Mouse (Mus musculus) limb, embryonic 11.5 days (tissue): ENCODE results near the gene Acap2. TPM values are rescaled to one million over a fixed set of nuclear protein-coding genes. Genes with fewer than 3 reads are reported as not detected.

Source experiments
- ATAC-seq: fragments of 200-750 bp; cut with Nextera tagmentation; 2 replicates; pipeline ENCODE4 v1.8.0; 2017; ENCODE audit warnings: low read depth; ENCODE audit not compliant: insufficient number of reproducible peaks, low FRiP score, low TSS enrichment
- DNase-seq: peaks from one replicate; pipeline ENCODE4 v3.0.0-alpha.2; 2015; ENCODE audit warnings: low spot score
- H3K27ac ChIP-seq: fragments of 300-500 bp; sonication (generic); replicated peaks from 2 replicates; pipeline ENCODE4 v1.5.1; 2014; ENCODE audit warnings: low read depth, mild to moderate bottlenecking, low read length
- H3K27me3 ChIP-seq: fragments of 300-500 bp; sonication (generic); 2 replicates; pipeline ENCODE4 v1.6.1; 2014; ENCODE audit warnings: mild to moderate bottlenecking, low read length, mixed read lengths; ENCODE audit not compliant: control insufficient read depth, insufficient read depth
- H3K36me3 ChIP-seq: fragments of 300-500 bp; sonication (generic); 2 replicates; pipeline ENCODE4 v1.6.1; 2014; ENCODE audit warnings: mild to moderate bottlenecking, low read length, moderate library complexity, mixed read lengths; ENCODE audit not compliant: control insufficient read depth, insufficient read depth
- H3K4me1 ChIP-seq: fragments of 300-500 bp; sonication (generic); 2 replicates; pipeline ENCODE4 v1.6.1; 2014; ENCODE audit warnings: low read length, mixed read lengths; ENCODE audit not compliant: control insufficient read depth, insufficient read depth
- H3K4me2 ChIP-seq: fragments of 300-500 bp; sonication (generic); 2 replicates; pipeline ENCODE4 v1.6.1; 2014; ENCODE audit warnings: low read depth, mild to moderate bottlenecking, moderate library complexity; ENCODE audit not compliant: severe bottlenecking
- H3K4me3 ChIP-seq: fragments of 300-500 bp; sonication (generic); 2 replicates; pipeline ENCODE4 v1.5.1; 2014; ENCODE audit warnings: low read depth, low read length
- H3K9ac ChIP-seq: fragments of 300-500 bp; sonication (generic); 2 replicates; pipeline ENCODE4 v1.6.1; 2014; ENCODE audit warnings: mild to moderate bottlenecking, low read length
- H3K9me3 ChIP-seq: fragments of 300-500 bp; sonication (generic); 2 replicates; pipeline ENCODE4 v1.6.1; 2016; ENCODE audit warnings: low read length; ENCODE audit not compliant: control insufficient read depth
- WGBS: fragments of 180-500 bp; shearing (Covaris S2); extraction: QIAGEN DNeasy Blood & Tissue Kit; methylation state at CpG from one replicate; pipeline ENCODE4 v1.1.7; 2014; 5-methylcytosine and 5-hydroxymethylcytosine counted together
- polyA plus RNA-seq: library from polyadenylated mRNA; unstranded; fragments of >200 nt; fragmentation: Nextera tagmentation; extraction: Ambion mirVana; gene quantifications from 2 replicates; pipeline ENCODE4 v1.2.1, GENCODE M21; 2014

Gene Acap2
- polyA plus RNA-seq, result 18.0 and 19.3 TPM in 2 replicates

GRCm38 (mm10) chr16:31200790-31201567 is at the start of gene Acap2:
Gene Acap2 (minus strand): TSS chr16:31201245.
- no peaks in the 10 kb centered on the region for H3K36me3 ChIP-seq
- peak within 1 kb of the TSS; percentile 80 for H3K27ac ChIP-seq
- peak within 1 kb of the TSS; percentile 93 for H3K4me2 ChIP-seq
- H3K9ac ChIP-seq, result peak within 1 kb of the TSS; percentile 89
- no peaks in the 10 kb centered on the region for H3K27me3 ChIP-seq
- H3K9me3 ChIP-seq, result no peaks in the 10 kb centered on the region
- H3K4me1 ChIP-seq, result peaks cover 7% of the 10 kb centered on the region; the same call in 1 of the 2 replicates
- peak; percentile 96 for ATAC-seq
- under 1% methylated on average over 71 of the region's 73 CpGs for WGBS
- H3K4me3 ChIP-seq, result peak within 1 kb of the TSS; percentile 94
- peak; percentile 96 for DNase-seq

DNA sequence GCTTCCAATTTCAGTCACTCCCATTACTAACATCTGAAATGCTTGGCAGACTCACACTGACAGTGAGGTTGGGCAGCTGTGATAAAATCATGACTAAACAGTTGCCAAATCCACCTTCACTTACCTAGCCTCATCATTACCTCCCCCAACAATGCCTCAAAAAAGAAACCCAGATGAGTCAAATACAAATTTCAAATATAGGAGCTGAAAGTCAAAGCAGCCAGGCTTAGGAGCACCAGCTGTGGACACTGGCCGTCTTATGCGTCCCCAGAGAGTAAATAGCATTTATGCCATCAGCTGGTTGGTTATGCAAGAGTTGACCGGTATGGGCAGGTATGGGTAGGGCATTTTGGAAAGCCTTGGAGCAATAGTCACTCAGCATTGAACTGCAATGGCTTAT is 48.4 kb upstream of the Acap2 start:
- H3K4me2 ChIP-seq, result no peak overlapping the region
- DNase-seq, result peak; percentile 14
- H3K9me3 ChIP-seq, result no peaks in the 10 kb centered on the region
- H3K9ac ChIP-seq, result no peak overlapping the region
- H3K27me3 ChIP-seq, result no peaks in the 10 kb centered on the region
- H3K27ac ChIP-seq, result no peak overlapping the region
- H3K4me1 ChIP-seq, result no peaks in the 10 kb centered on the region
- 87% methylated on average over 3 of the region's 3 CpGs for WGBS
- ATAC-seq, result no peak
- no peak overlapping the region for H3K4me3 ChIP-seq
- no peaks in the 10 kb centered on the region; the same call in 1 of the 2 replicates for H3K36me3 ChIP-seq

GRCm38 (mm10) chr16:31248717-31249116 is 47.7 kb upstream of the Acap2 start:
- ATAC-seq, result no peak
- H3K27ac ChIP-seq, result no peak overlapping the region
- WGBS, result 93% methylated on average over 13 of the region's 13 CpGs

GRCm38 (mm10) chr16:31247442-31247841 is 46.4 kb upstream of the Acap2 start:
- H3K9me3 ChIP-seq, result no peaks in the 10 kb centered on the region
- H3K4me3 ChIP-seq, result no peak overlapping the region
- H3K27me3 ChIP-seq, result no peaks in the 10 kb centered on the region
- no peak overlapping the region for H3K4me2 ChIP-seq
- no peaks in the 10 kb centered on the region for H3K4me1 ChIP-seq
- WGBS, result 80% methylated on average over 7 of the region's 7 CpGs
- H3K36me3 ChIP-seq, result no peaks in the 10 kb centered on the region; the same call in 1 of the 2 replicates
- peak; percentile 8 for DNase-seq
- ATAC-seq, result no peak
- H3K27ac ChIP-seq, result no peak overlapping the region
- H3K9ac ChIP-seq, result no peak overlapping the region

More at GRCm38 (mm10) chr16:31248717-31249116, 47.7 kb upstream of the Acap2 start:
- Histone ChIP-seq H3K4me2 (no peak overlapping the region), H3K36me3 (no peaks in the 10 kb centered on the region; the same call in 1 of the 2 replicates), H3K4me1 (no peaks in the 10 kb centered on the region), H3K9me3 (no peaks in the 10 kb centered on the region), H3K4me3 (no peak overlapping the region), H3K27me3 (no peaks in the 10 kb centered on the region), H3K9ac (no peak overlapping the region)
- DNase-seq, result peak; percentile 16

DNA sequence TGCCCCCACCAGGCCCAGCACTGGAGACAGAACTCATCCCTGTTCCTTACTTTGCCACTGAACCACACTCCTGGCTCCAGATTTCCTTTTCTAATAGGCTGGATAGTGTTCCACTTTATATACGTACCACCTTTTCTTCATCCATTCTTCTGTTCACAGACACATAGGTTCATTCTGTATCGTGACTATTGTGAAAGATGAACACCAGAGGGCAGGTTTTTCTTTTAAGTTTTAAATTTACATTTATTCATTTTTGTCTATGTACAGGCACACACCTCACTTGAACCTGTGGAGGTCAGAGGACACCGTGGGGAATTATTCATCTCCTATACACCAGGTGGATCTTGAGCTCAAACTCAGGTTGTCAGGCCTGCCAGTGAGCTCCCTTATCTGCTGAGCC is 43.0 kb upstream of the Acap2 start:
- H3K36me3 ChIP-seq, result no peaks in the 10 kb centered on the region
- ATAC-seq (no peak), DNase-seq (no peak)
- 77% methylated on average over 3 of the region's 3 CpGs for WGBS
- H3K4me1 ChIP-seq, result no peaks in the 10 kb centered on the region
- H3K9ac ChIP-seq, result no peak overlapping the region
- H3K4me2 ChIP-seq, result no peak overlapping the region
- no peaks in the 10 kb centered on the region for H3K9me3 ChIP-seq
- no peak overlapping the region for H3K27ac ChIP-seq
- H3K4me3 ChIP-seq, result no peak overlapping the region
- no peaks in the 10 kb centered on the region for H3K27me3 ChIP-seq

GRCm38 (mm10) chr16:31241433-31241832 is 40.4 kb upstream of the Acap2 start:
- no peak overlapping the region for H3K4me2 ChIP-seq
- no peak overlapping the region for H3K4me3 ChIP-seq
- no peaks in the 10 kb centered on the region for H3K9me3 ChIP-seq
- H3K9ac ChIP-seq, result no peak overlapping the region
- H3K27ac ChIP-seq, result no peak overlapping the region
- WGBS, result 85% methylated on average over 9 of the region's 9 CpGs
- no peaks in the 10 kb centered on the region for H3K27me3 ChIP-seq
- H3K36me3 ChIP-seq, result no peaks in the 10 kb centered on the region
- no peaks in the 10 kb centered on the region for H3K4me1 ChIP-seq
- ATAC-seq (no peak), DNase-seq (peak; percentile 11)

- no peak overlapping the region for H3K4me2 ChIP-seq
- peaks cover 4% of the 10 kb centered on the region for H3K4me1 ChIP-seq
- H3K9me3 ChIP-seq, result no peaks in the 10 kb centered on the region
- no peak overlapping the region for H3K9ac ChIP-seq
- no peak for ATAC-seq
- H3K27ac ChIP-seq, result no peak overlapping the region
- H3K36me3 ChIP-seq, result no peaks in the 10 kb centered on the region
- H3K4me3 ChIP-seq, result no peak overlapping the region
- no peaks in the 10 kb centered on the region for H3K27me3 ChIP-seq
- peak; percentile 10 for DNase-seq
- WGBS, result 91% methylated on average over 8 of the region's 8 CpGs
Observed at GRCm38 (mm10) chr16:31240569-31240968, 39.5 kb upstream of the Acap2 start.

- no peak overlapping the region for H3K9ac ChIP-seq
- H3K4me1 ChIP-seq, result peaks cover 16% of the 10 kb centered on the region
- no peaks in the 10 kb centered on the region for H3K9me3 ChIP-seq
- H3K4me2 ChIP-seq, result no peak overlapping the region
- H3K27me3 ChIP-seq, result no peaks in the 10 kb centered on the region
- DNase-seq, result no peak
- H3K27ac ChIP-seq, result no peak overlapping the region
- no peak overlapping the region for H3K4me3 ChIP-seq
- H3K36me3 ChIP-seq, result no peaks in the 10 kb centered on the region
- ATAC-seq, result no peak
- WGBS, result 69% methylated on average over 5 of the region's 5 CpGs
Observed at GRCm38 (mm10) chr16:31238281-31238680, 37.2 kb upstream of the Acap2 start.
